35 mouse cellular contexts compared by ENCODE assay signal in the genomic region with DNA sequence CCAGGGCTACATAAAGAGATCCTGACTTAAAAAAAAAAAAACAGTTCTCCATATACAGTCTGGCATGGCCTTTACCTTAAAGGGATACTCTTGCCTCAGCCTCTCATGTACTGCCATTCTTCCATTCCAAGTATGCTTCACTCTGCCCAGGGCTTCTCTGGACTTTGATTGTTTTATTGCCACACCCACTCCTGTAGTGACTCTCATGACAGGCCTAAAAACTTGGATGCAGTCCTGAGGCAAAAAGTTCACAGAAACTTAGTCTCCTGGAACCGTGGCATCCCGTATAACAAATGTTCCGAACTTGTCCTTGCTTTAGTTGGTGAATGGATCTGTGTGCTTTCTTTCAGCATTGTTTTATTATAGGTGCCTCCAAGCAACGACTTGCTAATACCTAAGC. TPM values are rescaled to one million over a fixed set of nuclear protein-coding genes. Genes with fewer than 3 reads are reported as not detected.
DNase-seq lines count a peak whose midpoint lies in the region; ATAC-seq and TF ChIP-seq lines count a peak whose summit lies in the region.
"Had no signal": no experiment of that assay in that cellular context is flagged by ENCODE, and none has a peak within 500 bp of the region (broad histone marks: within the 10 kb centered on the region; RNA-seq: fewer than 3 reads in every experiment).

No protein-coding gene starts in this region.

- H3K4me2 ChIP-seq in kidney, embryonic 16.5 days (replicated peaks; ENCODE audit: low read depth, low read length), result no peak overlapping the region
- H3K4me2 ChIP-seq: embryonic facial prominence, embryonic 12.5 days; embryonic facial prominence, embryonic 15.5 days; heart, embryonic 12.5 days; heart, embryonic 15.5 days; hindbrain, embryonic 14.5 days had no signal

- no peak for ATAC-seq in kidney, embryonic 16.5 days (ENCODE audit: low FRiP score, low TSS enrichment)
- ATAC-seq: forebrain, embryonic 14.5 days; hindbrain, postnatal 0 days had no signal

- no peaks in the 10 kb centered on the region for H3K79me2 ChIP-seq in heart, adult 2 months (replicated peaks; ENCODE audit: control insufficient read depth, insufficient read depth, low read length)

- WGBS in heart, embryonic 10.5 days, result 88% methylated on average over 4 of the region's 4 CpGs
- WGBS in heart, adult 2 months, result 87% methylated on average over 4 of the region's 4 CpGs
- WGBS in kidney, adult 2 months, result 45% methylated on average over 4 of the region's 4 CpGs
- whole genome bisulfite sequencing in kidney, embryonic 16.5 days, result 78% methylated on average over 4 of the region's 4 CpGs

- H3K4me3 ChIP-seq in heart, embryonic 10.5 days, result no peak overlapping the region
- H3K4me3 ChIP-seq in heart, adult 2 months, result no peak overlapping the region
- H3K4me3 ChIP-seq in kidney, adult 2 months (ENCODE audit: insufficient read depth, low read depth, low read length), result no peak overlapping the region
- no peak overlapping the region for H3K4me3 ChIP-seq in kidney, embryonic 16.5 days (ENCODE audit: low read length)
- H3K4me3 ChIP-seq: embryonic facial prominence, embryonic 12.5 days; embryonic facial prominence, embryonic 15.5 days; gastrocnemius, adult 2 months; heart, embryonic 12.5 days; heart, embryonic 15.5 days had no signal

- no peak for TF ChIP-seq POLR2A in heart, adult 2 months (IDR thresholded peaks at IDR 0.05; ENCODE audit: insufficient read depth, low read depth, low read length)
- no peak for TF ChIP-seq POLR2A in kidney, adult 2 months (IDR thresholded peaks at IDR 0.05; ENCODE audit: low read depth, low read length)

- H3K27ac ChIP-seq in heart, embryonic 10.5 days, result no peak overlapping the region
- H3K27ac ChIP-seq in heart, adult 2 months, result no peak overlapping the region
- no peak overlapping the region for H3K27ac ChIP-seq in kidney, adult 2 months (ENCODE audit: insufficient read depth, low read depth, low read length)
- H3K27ac ChIP-seq in kidney, embryonic 16.5 days (ENCODE audit: low read length), result no peak overlapping the region
- H3K27ac ChIP-seq: embryonic facial prominence, embryonic 12.5 days; embryonic facial prominence, embryonic 15.5 days; gastrocnemius, adult 2 months; heart, embryonic 15.5 days; hindbrain, embryonic 14.5 days; hindbrain, postnatal 0 days had no signal

- no peak for TF ChIP-seq CTCF in heart, adult 2 months (IDR thresholded peaks at IDR 0.05)
- no peak for TF ChIP-seq CTCF in kidney, adult 2 months (conservative IDR thresholded peaks at IDR 0.05; ENCODE audit: insufficient read depth, insufficient read length, low read depth, low read length)

- H3K36me3 ChIP-seq in heart, embryonic 10.5 days, result no peaks in the 10 kb centered on the region
- no peaks in the 10 kb centered on the region for H3K36me3 ChIP-seq in heart, adult 2 months (ENCODE audit: control insufficient read depth, insufficient read depth, low read length)
- no peaks in the 10 kb centered on the region for H3K36me3 ChIP-seq in kidney, adult 2 months (ENCODE audit: control insufficient read depth, insufficient read depth, low read length)
- H3K36me3 ChIP-seq in kidney, embryonic 16.5 days (ENCODE audit: insufficient read depth, low read length), result no peaks in the 10 kb centered on the region
- H3K36me3 ChIP-seq: embryonic facial prominence, embryonic 12.5 days; embryonic facial prominence, embryonic 15.5 days; heart, embryonic 12.5 days; heart, embryonic 15.5 days had no signal

- peak; percentile 17 for DNase-seq in heart, embryonic 10.5 days (ENCODE audit: low spot score)
- DNase-seq in heart, adult 2 months, result no peak
- peak; percentile 83 for DNase-seq in kidney, adult 2 months
- no peak for DNase-seq in kidney, postnatal 14 days
- peak; percentile 36 to 40 for DNase-seq in kidney, postnatal 25 days
- peak; percentile 45 to 64 for DNase-seq in kidney, postnatal 36 days
- no peak for DNase-seq in gastrocnemius, adult 8-10 months (ENCODE audit: low spot score in 2 of 2)
- DNase-seq: adrenal gland, adult 2 months; adrenal gland, postnatal 14 days; cerebellum, adult 11 months; cerebellum, adult 2 months; cerebellum, adult 9-11 months; cerebellum, postnatal 25 days; forebrain, postnatal 0 days; gastrocnemius, adult 2 months; gastrocnemius, postnatal 25 days; heart, postnatal 4 days had no signal

- no peaks in the 10 kb centered on the region for H3K9me3 ChIP-seq in heart, embryonic 10.5 days
- no peaks in the 10 kb centered on the region for H3K9me3 ChIP-seq in kidney, embryonic 16.5 days (ENCODE audit: low read length)
- H3K9me3 ChIP-seq: embryonic facial prominence, embryonic 12.5 days; embryonic facial prominence, embryonic 15.5 days; heart, embryonic 12.5 days; heart, embryonic 15.5 days had no signal

- H3K27me3 ChIP-seq in heart, embryonic 10.5 days (ENCODE audit: insufficient read depth, poor library complexity, severe bottlenecking), result peaks cover 6% of the 10 kb centered on the region; the same call in 1 of the 2 replicates
- H3K27me3 ChIP-seq in heart, adult 2 months (ENCODE audit: control insufficient read depth, insufficient read depth, low read length), result no peaks in the 10 kb centered on the region
- H3K27me3 ChIP-seq in kidney, adult 2 months (replicated peaks; ENCODE audit: control insufficient read depth, insufficient read depth, low read length), result no peaks in the 10 kb centered on the region
- no peaks in the 10 kb centered on the region for H3K27me3 ChIP-seq in kidney, embryonic 16.5 days (ENCODE audit: insufficient read depth, low read length)
- H3K27me3 ChIP-seq: embryonic facial prominence, embryonic 12.5 days; embryonic facial prominence, embryonic 15.5 days; heart, embryonic 12.5 days; heart, embryonic 15.5 days had no signal

- no peak for TF ChIP-seq EP300 in heart, adult 2 months (IDR thresholded peaks at IDR 0.05; ENCODE audit: insufficient read depth, low read depth, low read length)

- H3K4me1 ChIP-seq in heart, embryonic 10.5 days, result peaks cover 11% of the 10 kb centered on the region; the same call in 1 of the 2 replicates
- H3K4me1 ChIP-seq in heart, adult 2 months (ENCODE audit: control insufficient read depth, insufficient read depth, low read length), result no peaks in the 10 kb centered on the region
- H3K4me1 ChIP-seq in kidney, adult 2 months (ENCODE audit: control insufficient read depth, insufficient read depth, low read length), result no peaks in the 10 kb centered on the region
- no peaks in the 10 kb centered on the region for H3K4me1 ChIP-seq in kidney, embryonic 16.5 days (ENCODE audit: insufficient read depth, low read length)
- H3K4me1 ChIP-seq: embryonic facial prominence, embryonic 12.5 days; embryonic facial prominence, embryonic 15.5 days; heart, embryonic 15.5 days had no signal

- intact Hi-C loops in heart, adult 2 months (cut with DNase I), result no loop called here

- no peak overlapping the region for H3K9ac ChIP-seq in heart, adult 2 months (ENCODE audit: low read depth, low read length)
- H3K9ac ChIP-seq in kidney, embryonic 16.5 days (replicated peaks; ENCODE audit: low read length), result no peak overlapping the region
- H3K9ac ChIP-seq: embryonic facial prominence, embryonic 12.5 days; embryonic facial prominence, embryonic 15.5 days; forebrain, postnatal 0 days; heart, embryonic 12.5 days; heart, embryonic 15.5 days; hindbrain, embryonic 14.5 days had no signal

RNA-seq across cellular contexts. Expression of gene Gm10188, which starts 17.1 kb away (rescaled TPM):
- polyA plus RNA-seq in heart, embryonic 10.5 days (2016; fragmentation: Nextera tagmentation; extraction: Ambion mirVana), result not detected in 2 replicates
- total RNA-seq in heart, adult 2 months (2021), result not detected
- not detected in 2 replicates for polyA plus RNA-seq in heart, adult 2 months (2012; rRNA removed)
- polyA plus RNA-seq in kidney, adult 2 months (2012; rRNA removed), result not detected in 2 replicates
- polyA plus RNA-seq in kidney, embryonic 16.5 days (2015; fragmentation: Nextera tagmentation; extraction: Ambion mirVana), result not detected in 2 replicates
- not detected for total RNA-seq in gastrocnemius, adult 8-10 months (2022)
- total RNA-seq: adrenal gland, adult 2 months; adrenal gland, postnatal 14 days; adrenal gland, postnatal 4 days; CH12.LX; common myeloid progenitor, adult 5-6 weeks; forebrain, postnatal 0 days; gastrocnemius, adult 2 months; gastrocnemius, postnatal 25 days; heart, adult 8-10 months; heart, postnatal 14 days; heart, postnatal 4 days; hindbrain, postnatal 0 days; MEL had no signal
- polyA plus RNA-seq: adrenal gland, adult 2 months; cerebellum, adult 2 months; embryonic facial prominence, embryonic 12.5 days; embryonic facial prominence, embryonic 15.5 days; forebrain, embryonic 11.5 days; forebrain, embryonic 14.5 days; forebrain, postnatal 0 days; frontal cortex, adult 2 months; gonadal fat pad, adult 2 months; heart, embryonic 12.5 days; heart, embryonic 15.5 days; hindbrain, embryonic 11.5 days had no signal

RNA-seq across cellular contexts. Expression of gene Klhdc8a, which starts 51.8 kb away (rescaled TPM):
- polyA plus RNA-seq in heart, embryonic 10.5 days (2016; fragmentation: Nextera tagmentation; extraction: Ambion mirVana), result 0.26 and 0.60 TPM in 2 replicates
- 10 to 100 TPM; 15.4 to 21.0 TPM for total RNA-seq in heart, adult 2 months (2021)
- 15.9 and 18.7 TPM in 2 replicates for polyA plus RNA-seq in heart, adult 2 months (2012; rRNA removed)
- 15.7 and 17.7 TPM in 2 replicates for polyA plus RNA-seq in kidney, adult 2 months (2012; rRNA removed)
- polyA plus RNA-seq in kidney, embryonic 16.5 days (2015; fragmentation: Nextera tagmentation; extraction: Ambion mirVana), result 1.8 and 2.1 TPM in 2 replicates
- under 1 TPM; 0.07 to 0.32 (median 0.17) TPM for total RNA-seq in gastrocnemius, adult 8-10 months (2022)
- total RNA-seq: CH12.LX; common myeloid progenitor, adult 5-6 weeks; MEL had no signal

RNA-seq across cellular contexts. Expression of gene AC124108.1, which starts 55.4 kb away (rescaled TPM):
- 0.05 TPM in 1 of 2 replicates, not detected in the other for polyA plus RNA-seq in heart, embryonic 10.5 days (2016; fragmentation: Nextera tagmentation; extraction: Ambion mirVana)
- under 1 TPM in 1 of 2 experiments, not detected in 1; 0.05 TPM for total RNA-seq in heart, adult 2 months (2021)
- polyA plus RNA-seq in heart, adult 2 months (2012; rRNA removed), result 0.06 TPM in 1 of 2 replicates, not detected in the other
- polyA plus RNA-seq in kidney, adult 2 months (2012; rRNA removed), result not detected in 2 replicates
- 0.10 and 0.13 TPM in 2 replicates for polyA plus RNA-seq in kidney, embryonic 16.5 days (2015; fragmentation: Nextera tagmentation; extraction: Ambion mirVana)
- not detected for total RNA-seq in gastrocnemius, adult 8-10 months (2022)
- total RNA-seq: CH12.LX; common myeloid progenitor, adult 5-6 weeks; gastrocnemius, adult 2 months; gastrocnemius, postnatal 25 days; heart, postnatal 14 days; heart, postnatal 4 days; MEL had no signal
- polyA plus RNA-seq: heart, embryonic 12.5 days; heart, embryonic 15.5 days had no signal

RNA-seq across cellular contexts. Expression of gene Lemd1, which starts 55.4 kb away (rescaled TPM):
- polyA plus RNA-seq in heart, embryonic 10.5 days (2016; fragmentation: Nextera tagmentation; extraction: Ambion mirVana), result 0.12 and 0.49 TPM in 2 replicates
- not detected for total RNA-seq in heart, adult 2 months (2021)
- 0.20 TPM in 1 of 2 replicates, not detected in the other for polyA plus RNA-seq in heart, adult 2 months (2012; rRNA removed)
- polyA plus RNA-seq in kidney, adult 2 months (2012; rRNA removed), result not detected in 2 replicates
- 0.21 and 0.32 TPM in 2 replicates for polyA plus RNA-seq in kidney, embryonic 16.5 days (2015; fragmentation: Nextera tagmentation; extraction: Ambion mirVana)
- total RNA-seq in gastrocnemius, adult 8-10 months (2022), result under 1 TPM in 1 of 4 experiments, not detected in 3; 0.19 TPM
- total RNA-seq: adrenal gland, postnatal 14 days; CH12.LX; common myeloid progenitor, adult 5-6 weeks; gastrocnemius, adult 2 months; gastrocnemius, postnatal 25 days; heart, adult 8-10 months; heart, postnatal 14 days; heart, postnatal 4 days; MEL had no signal
- polyA plus RNA-seq: heart, embryonic 12.5 days; heart, embryonic 15.5 days had no signal

Comparison
In these comparisons a context has a peak if more than half of its experiments do, and no peak if none do; other contexts are left out.
1. DNase-seq: peak in heart, embryonic 10.5 days (single experiment), kidney, adult 2 months (single experiment), kidney, postnatal 25 days (2 of 2) and kidney, postnatal 36 days (2 of 2); none in heart, adult 2 months (0 of 2), kidney, postnatal 14 days (single experiment) and gastrocnemius, adult 8-10 months (0 of 2).